Mouse (Mus musculus) right cerebral cortex, postnatal 14 days (tissue): ENCODE measurements around the gene Mylpf.

Source experiments
- DNase-seq: peaks from one replicate; pipeline ENCODE4 v3.0.0; 2022

Mylpf gene

GRCm38 (mm10) chr7:127262218-127262961 is 53.7 kb downstream of the Mylpf start:
- no peak for DNase-seq

- no peak for DNase-seq
Observed at GRCm38 (mm10) chr7:127263526-127263925, 54.8 kb downstream of the Mylpf start.
